Mouse (Mus musculus) midbrain, embryonic 16.5 days (tissue): ENCODE data around the gene Mcub. TPM values are rescaled to one million over a fixed set of nuclear protein-coding genes. Genes with fewer than 3 reads are reported as not detected.

Experiments used
- ATAC-seq: fragments of 200-750 bp; cut with Nextera tagmentation; 2 replicates; pipeline ENCODE4 v1.8.0; 2017; ENCODE audit warnings: moderate TSS enrichment
- H3K27ac ChIP-seq: fragments of 300-500 bp; sonication (generic); 2 replicates; pipeline ENCODE4 v1.5.1; 2014; ENCODE audit warnings: mild to moderate bottlenecking, low read length, mixed read lengths
- H3K27me3 ChIP-seq: fragments of 300-500 bp; sonication (generic); 2 replicates; pipeline ENCODE4 v1.6.1; 2014; ENCODE audit warnings: low read depth, low read length, mixed read lengths; ENCODE audit not compliant: control insufficient read depth, insufficient read depth
- H3K36me3 ChIP-seq: fragments of 300-500 bp; sonication (generic); 2 replicates; pipeline ENCODE4 v1.6.1; 2014; ENCODE audit warnings: mild to moderate bottlenecking, low read length, moderate library complexity, mixed read lengths; ENCODE audit not compliant: control insufficient read depth, insufficient read depth
- H3K4me1 ChIP-seq: fragments of 300-500 bp; sonication (generic); 2 replicates; pipeline ENCODE4 v1.6.1; 2014; ENCODE audit warnings: mild to moderate bottlenecking, low read length, mixed read lengths; ENCODE audit not compliant: control insufficient read depth, insufficient read depth
- H3K4me2 ChIP-seq: fragments of 300-500 bp; sonication (generic); 2 replicates; pipeline ENCODE4 v1.6.1; 2014; ENCODE audit warnings: mild to moderate bottlenecking, low read length, mixed read lengths
- H3K4me3 ChIP-seq: fragments of 300-500 bp; sonication (generic); 2 replicates; pipeline ENCODE4 v1.5.1; 2014; ENCODE audit warnings: low read depth, mild to moderate bottlenecking, low read length, moderate library complexity, mixed read lengths
- H3K9ac ChIP-seq: fragments of 300-500 bp; sonication (generic); 2 replicates; pipeline ENCODE4 v1.6.1; 2014; ENCODE audit warnings: low read depth, low read length, mixed read lengths
- H3K9me3 ChIP-seq: fragments of 300-500 bp; sonication (generic); replicated peaks from 2 replicates; pipeline ENCODE4 v1.6.1; 2014; ENCODE audit warnings: mild to moderate bottlenecking, low read length, mixed read lengths; ENCODE audit not compliant: control insufficient read depth, poor library complexity, severe bottlenecking
- whole genome bisulfite sequencing: fragments of 180-500 bp; shearing (Covaris S2); extraction: QIAGEN DNeasy Blood & Tissue Kit; methylation state at CpG from one replicate; pipeline ENCODE4 v1.1.7; 2014; 5-methylcytosine and 5-hydroxymethylcytosine counted together
- polyA plus RNA-seq: library from polyadenylated mRNA; unstranded; fragments of >200 nt; fragmentation: Nextera tagmentation; extraction: Ambion mirVana; gene quantifications from 2 replicates; pipeline ENCODE4 v1.2.1, GENCODE M21; 2015

Gene Mcub
- polyA plus RNA-seq, 1 experiment from 2014 or later = 4.6 TPM

- Histone ChIP-seq H3K4me1 (peaks cover 15% of the 10 kb centered on the region), H3K9me3 (no peaks in the 10 kb centered on the region), H3K36me3 (no peaks in the 10 kb centered on the region), H3K9ac (no peak overlapping the region), H3K27me3 (no peaks in the 10 kb centered on the region; the same call in none of the 2 replicates), H3K4me2 (no peak overlapping the region), H3K4me3 (no peak overlapping the region), H3K27ac (no peak overlapping the region)
- ATAC-seq = no peak
- WGBS = 64% methylated on average over 9 of the region's 9 CpGs
Observed at GRCm38 (mm10) chr3:129967874-129968273, 2.1 kb downstream of the Mcub start.

- Histone ChIP-seq H3K4me1 (peaks cover 4% of the 10 kb centered on the region; the same call in 1 of the 2 replicates), H3K4me3 (no peak overlapping the region), H3K36me3 (no peaks in the 10 kb centered on the region), H3K9ac (no peak overlapping the region), H3K4me2 (no peak overlapping the region), H3K9me3 (no peaks in the 10 kb centered on the region), H3K27me3 (no peaks in the 10 kb centered on the region; the same call in none of the 2 replicates), H3K27ac (no peak overlapping the region)
- no peak for ATAC-seq
- WGBS = 94% methylated on average over 8 of the region's 8 CpGs
Observed at GRCm38 (mm10) chr3:129964681-129965080, 5.3 kb downstream of the Mcub start.

- no peak for ATAC-seq
- WGBS = 71% methylated on average over 8 of the region's 8 CpGs
- H3K36me3 ChIP-seq = no peaks in the 10 kb centered on the region
- no peaks in the 10 kb centered on the region for H3K4me1 ChIP-seq
- no peak overlapping the region for H3K4me2 ChIP-seq
- H3K27ac ChIP-seq = no peak overlapping the region
- H3K9me3 ChIP-seq = no peaks in the 10 kb centered on the region
- no peak overlapping the region for H3K9ac ChIP-seq
- H3K4me3 ChIP-seq = no peak overlapping the region
- H3K27me3 ChIP-seq = no peaks in the 10 kb centered on the region
Observed at GRCm38 (mm10) chr3:129962533-129962932, 7.5 kb downstream of the Mcub start.

GRCm38 (mm10) chr3:129953296-129953695 is 16.7 kb downstream of the Mcub start:
- Histone ChIP-seq H3K9me3 (no peaks in the 10 kb centered on the region), H3K4me3 (no peak overlapping the region), H3K27me3 (no peaks in the 10 kb centered on the region), H3K4me1 (no peaks in the 10 kb centered on the region), H3K27ac (no peak overlapping the region), H3K9ac (no peak overlapping the region), H3K36me3 (no peaks in the 10 kb centered on the region), H3K4me2 (no peak overlapping the region)
- 87% methylated on average over 4 of the region's 4 CpGs for WGBS
- no peak for ATAC-seq

GRCm38 (mm10) chr3:129949158-129949773 is 20.7 kb downstream of the Mcub start:
- no peaks in the 10 kb centered on the region for H3K4me1 ChIP-seq
- H3K4me2 ChIP-seq = no peak overlapping the region
- H3K27ac ChIP-seq = no peak overlapping the region
- H3K9ac ChIP-seq = no peak overlapping the region
- H3K27me3 ChIP-seq = no peaks in the 10 kb centered on the region
- H3K9me3 ChIP-seq = no peaks in the 10 kb centered on the region
- no peak overlapping the region for H3K4me3 ChIP-seq
- H3K36me3 ChIP-seq = no peaks in the 10 kb centered on the region
- 83% methylated on average over 5 of the region's 5 CpGs for WGBS
- ATAC-seq = no peak

GRCm38 (mm10) chr3:129948359-129948758 is 21.6 kb downstream of the Mcub start:
- Histone ChIP-seq H3K4me3 (no peak overlapping the region), H3K27ac (no peak overlapping the region), H3K27me3 (no peaks in the 10 kb centered on the region), H3K9me3 (no peaks in the 10 kb centered on the region), H3K36me3 (no peaks in the 10 kb centered on the region), H3K4me1 (no peaks in the 10 kb centered on the region), H3K4me2 (no peak overlapping the region), H3K9ac (no peak overlapping the region)
- 86% methylated on average over 5 of the region's 5 CpGs for WGBS
- no peak for ATAC-seq

- no peak for ATAC-seq
- Histone ChIP-seq H3K9ac (no peak overlapping the region), H3K9me3 (no peaks in the 10 kb centered on the region), H3K4me1 (no peaks in the 10 kb centered on the region), H3K27ac (no peak overlapping the region), H3K4me2 (no peak overlapping the region), H3K36me3 (no peaks in the 10 kb centered on the region), H3K4me3 (no peak overlapping the region), H3K27me3 (no peaks in the 10 kb centered on the region)
- 82% methylated on average over 5 of the region's 5 CpGs for WGBS
Observed at GRCm38 (mm10) chr3:129946217-129946914, 23.6 kb downstream of the Mcub start.

- Histone ChIP-seq H3K4me1 (no peaks in the 10 kb centered on the region), H3K27me3 (no peaks in the 10 kb centered on the region), H3K36me3 (no peaks in the 10 kb centered on the region), H3K4me2 (no peak overlapping the region), H3K27ac (no peak overlapping the region), H3K9me3 (no peaks in the 10 kb centered on the region), H3K4me3 (no peak overlapping the region), H3K9ac (no peak overlapping the region)
- WGBS = 88% methylated on average over 4 of the region's 4 CpGs
- no peak for ATAC-seq
Observed at GRCm38 (mm10) chr3:129943813-129944212, 26.2 kb downstream of the Mcub start.

GRCm38 (mm10) chr3:129941291-129941690 is 28.7 kb downstream of the Mcub start:
- Histone ChIP-seq H3K4me1 (no peaks in the 10 kb centered on the region), H3K36me3 (no peaks in the 10 kb centered on the region), H3K4me2 (no peak overlapping the region), H3K9ac (no peak overlapping the region), H3K27ac (no peak overlapping the region), H3K27me3 (no peaks in the 10 kb centered on the region), H3K9me3 (no peaks in the 10 kb centered on the region), H3K4me3 (no peak overlapping the region)
- no peak for ATAC-seq
- 100% methylated on average over 1 of the region's 1 CpGs for WGBS
